Mouse (Mus musculus): Measurements from ENCODE around the gene Hibch. TPM values are rescaled to one million over a fixed set of nuclear protein-coding genes. Genes with fewer than 3 reads are reported as not detected.
"Not testable (repeated sequence)": the region's sequence is repeated elsewhere in the genome, so short reads cannot be mapped to it uniquely, and the experiment has no call there.

Hibch gene
- polyA plus RNA-seq, 1 experiment from 2014 or later: 19.2 TPM

DNA sequence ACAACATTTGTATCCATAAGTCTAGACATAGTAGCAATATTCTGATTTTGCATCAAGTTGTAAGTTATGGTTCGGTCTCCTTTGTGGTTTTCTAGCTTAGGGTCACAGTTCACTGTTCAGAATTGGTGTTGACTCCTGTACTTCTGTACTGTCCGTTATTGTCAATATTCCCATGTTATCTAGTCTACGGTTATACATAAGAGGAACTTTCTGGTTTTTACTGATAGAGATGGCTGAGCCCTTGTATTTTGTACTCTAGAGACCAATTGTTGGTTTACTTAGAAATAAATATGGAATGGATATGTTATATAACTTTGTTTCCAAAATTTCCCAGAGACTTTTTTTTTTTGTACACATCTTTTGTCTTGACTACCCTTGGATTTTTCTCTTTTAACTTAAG, 21.3 kb downstream of the Hibch start:
- Histone ChIP-seq H3K27me3 (ENCODE audit: insufficient read depth, low read length) (no peaks in the 10 kb centered on the region), H3K27ac (ENCODE audit: low read depth) (no peak overlapping the region), H3K9ac (no peak overlapping the region), H3K4me2 (no peak overlapping the region), H3K9me3 (ENCODE audit: low read depth, low read length) (no peaks in the 10 kb centered on the region), H3K4me3 (ENCODE audit: low read depth, low read length) (no peak overlapping the region), H3K36me3 (ENCODE audit: insufficient read depth) (no peaks in the 10 kb centered on the region; the same call in 1 of the 2 replicates), H3K4me1 (ENCODE audit: insufficient read depth) (no peaks in the 10 kb centered on the region)
- DNase-seq (no peak), ATAC-seq (ENCODE audit: insufficient read depth) (no peak)
- 89% methylated on average over 3 of the region's 3 CpGs for WGBS
- TF ChIP-seq CTCF (IDR thresholded peaks at IDR 0.05; ENCODE audit: low read depth): no peak

- no peaks in the 10 kb centered on the region for H3K4me1 ChIP-seq (ENCODE audit: insufficient read depth)
- H3K36me3 ChIP-seq (ENCODE audit: insufficient read depth): no peaks in the 10 kb centered on the region; the same call in 1 of the 2 replicates
- H3K9ac ChIP-seq: no peak overlapping the region
- no peak for TF ChIP-seq CTCF (IDR thresholded peaks at IDR 0.05; ENCODE audit: low read depth)
- 75% methylated on average over 1 of the region's 1 CpGs for WGBS
- H3K9me3 ChIP-seq (ENCODE audit: low read depth, low read length): no peaks in the 10 kb centered on the region
- no peaks in the 10 kb centered on the region for H3K27me3 ChIP-seq (ENCODE audit: insufficient read depth, low read length)
- ATAC-seq (ENCODE audit: insufficient read depth) (no peak), DNase-seq (no peak)
- H3K4me3 ChIP-seq (ENCODE audit: low read depth, low read length): no peak overlapping the region
- no peak overlapping the region for H3K4me2 ChIP-seq
- H3K27ac ChIP-seq (ENCODE audit: low read depth): no peak overlapping the region
Measured at GRCm38 (mm10) chr1:52867876-52868275, 23.1 kb downstream of the Hibch start.

GRCm38 (mm10) chr1:52884208-52884607, 39.5 kb downstream of the Hibch start:
- no peak overlapping the region for H3K9ac ChIP-seq
- no peak for ATAC-seq (ENCODE audit: insufficient read depth)
- H3K4me2 ChIP-seq: no peak overlapping the region
- no peak overlapping the region for H3K27ac ChIP-seq (ENCODE audit: low read depth)
- H3K4me1 ChIP-seq (ENCODE audit: insufficient read depth): no peaks in the 10 kb centered on the region
- H3K4me3 ChIP-seq (ENCODE audit: low read depth, low read length): no peak overlapping the region
- H3K9me3 ChIP-seq (ENCODE audit: low read depth, low read length): no peaks in the 10 kb centered on the region
- no peaks in the 10 kb centered on the region for H3K27me3 ChIP-seq (ENCODE audit: insufficient read depth, low read length)
- TF ChIP-seq CTCF (IDR thresholded peaks at IDR 0.05; ENCODE audit: low read depth): no peak
- DNase-seq: no peak
- 74% methylated on average over 2 of the region's 2 CpGs for WGBS
- H3K36me3 ChIP-seq (ENCODE audit: insufficient read depth): no peaks in the 10 kb centered on the region

GRCm38 (mm10) chr1:52909783-52910182, 65.1 kb downstream of the Hibch start:
- TF ChIP-seq CTCF (IDR thresholded peaks at IDR 0.05; ENCODE audit: low read depth): no peak
- H3K4me2 ChIP-seq: no peak overlapping the region
- 81% methylated on average over 3 of the region's 3 CpGs for WGBS
- ATAC-seq (ENCODE audit: insufficient read depth): no peak
- H3K27ac ChIP-seq (ENCODE audit: low read depth): no peak overlapping the region
- no peaks in the 10 kb centered on the region for H3K36me3 ChIP-seq (ENCODE audit: insufficient read depth)
- H3K4me3 ChIP-seq (ENCODE audit: low read depth, low read length): no peak overlapping the region
- H3K9me3 ChIP-seq (ENCODE audit: low read depth, low read length): no peaks in the 10 kb centered on the region
- H3K27me3 ChIP-seq (ENCODE audit: insufficient read depth, low read length): no peaks in the 10 kb centered on the region
- no peak overlapping the region for H3K9ac ChIP-seq
- no peak for DNase-seq
- H3K4me1 ChIP-seq (ENCODE audit: insufficient read depth): no peaks in the 10 kb centered on the region

DNA sequence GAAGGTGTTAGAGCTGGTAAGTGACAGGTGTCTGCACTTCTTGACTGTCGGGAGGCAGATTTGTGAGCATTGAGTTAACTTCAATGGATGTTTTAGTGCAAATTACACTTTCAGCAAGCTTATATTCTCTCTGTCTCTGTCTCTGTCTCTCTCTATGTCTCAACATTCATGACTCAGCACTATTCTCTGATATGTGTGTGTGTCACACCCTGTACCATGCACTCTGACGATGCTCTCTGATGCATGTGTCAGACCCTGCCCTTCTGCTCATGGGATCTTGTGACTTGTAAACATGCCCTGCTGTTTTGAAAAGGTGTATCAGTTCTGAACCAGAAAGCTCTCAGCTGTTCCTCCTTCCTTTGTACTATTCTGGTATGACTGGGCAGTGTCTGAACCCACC, 71.9 kb downstream of the Hibch start:
- DNase-seq (no peak), ATAC-seq (ENCODE audit: insufficient read depth) (no peak)
- H3K4me2 ChIP-seq: no peak overlapping the region
- no peak overlapping the region for H3K27ac ChIP-seq (ENCODE audit: low read depth)
- no peaks in the 10 kb centered on the region for H3K27me3 ChIP-seq (ENCODE audit: insufficient read depth, low read length)
- H3K4me1 ChIP-seq (ENCODE audit: insufficient read depth): no peaks in the 10 kb centered on the region
- no peaks in the 10 kb centered on the region for H3K36me3 ChIP-seq (ENCODE audit: insufficient read depth)
- WGBS: 67% methylated on average over 2 of the region's 2 CpGs
- H3K4me3 ChIP-seq (ENCODE audit: low read depth, low read length): no peak overlapping the region
- H3K9ac ChIP-seq: no peak overlapping the region
- H3K9me3 ChIP-seq (ENCODE audit: low read depth, low read length): no peaks in the 10 kb centered on the region
- TF ChIP-seq CTCF (IDR thresholded peaks at IDR 0.05; ENCODE audit: low read depth): no peak

GRCm38 (mm10) chr1:52918897-52919296, 74.2 kb downstream of the Hibch start:
- H3K27me3 ChIP-seq (ENCODE audit: insufficient read depth, low read length); H3K4me1 ChIP-seq (ENCODE audit: insufficient read depth); H3K27ac ChIP-seq (ENCODE audit: low read depth); ATAC-seq (ENCODE audit: insufficient read depth); H3K4me2 ChIP-seq; H3K36me3 ChIP-seq (ENCODE audit: insufficient read depth); H3K9ac ChIP-seq; DNase-seq; H3K4me3 ChIP-seq (ENCODE audit: low read depth, low read length); H3K9me3 ChIP-seq (ENCODE audit: low read depth, low read length): not testable (repeated sequence)

DNA sequence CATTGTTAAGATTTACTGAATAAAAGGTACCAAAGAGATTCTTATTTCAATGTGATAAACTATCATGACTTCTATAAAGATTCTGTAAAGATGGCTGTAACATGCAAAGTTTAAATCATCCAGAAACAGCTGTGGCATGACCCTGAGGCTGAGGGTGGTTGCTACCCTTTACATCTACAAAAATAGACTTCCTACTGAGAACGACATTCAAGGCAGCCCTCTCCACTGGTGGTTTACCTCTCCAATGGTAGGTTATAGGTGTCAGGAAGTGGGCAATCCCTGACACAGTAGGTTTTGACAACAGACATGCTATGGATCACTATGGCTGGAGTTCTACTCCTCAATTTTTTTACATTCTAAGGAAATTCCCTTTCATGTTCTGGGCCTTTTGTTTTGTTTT, 79.8 kb downstream of the Hibch start:
- not testable (repeated sequence) for H3K9me3 ChIP-seq (ENCODE audit: low read depth, low read length); H3K4me1 ChIP-seq (ENCODE audit: insufficient read depth); H3K27me3 ChIP-seq (ENCODE audit: insufficient read depth, low read length); ATAC-seq (ENCODE audit: insufficient read depth); H3K27ac ChIP-seq (ENCODE audit: low read depth); H3K4me3 ChIP-seq (ENCODE audit: low read depth, low read length); H3K4me2 ChIP-seq; H3K36me3 ChIP-seq (ENCODE audit: insufficient read depth); DNase-seq; H3K9ac ChIP-seq
- no CpG with 5 or more reads among the region's 1 CpGs for WGBS

GRCm38 (mm10) chr1:52934494-52934893, 89.8 kb downstream of the Hibch start:
- Histone ChIP-seq H3K9me3 (ENCODE audit: low read depth, low read length) (no peaks in the 10 kb centered on the region), H3K4me3 (ENCODE audit: low read depth, low read length) (no peak overlapping the region), H3K36me3 (ENCODE audit: insufficient read depth) (no peaks in the 10 kb centered on the region), H3K4me1 (ENCODE audit: insufficient read depth) (no peaks in the 10 kb centered on the region), H3K27me3 (ENCODE audit: insufficient read depth, low read length) (no peaks in the 10 kb centered on the region), H3K27ac (ENCODE audit: low read depth) (no peak overlapping the region), H3K9ac (no peak overlapping the region), H3K4me2 (no peak overlapping the region)
- ATAC-seq (ENCODE audit: insufficient read depth): no peak
- WGBS: 72% methylated on average over 5 of the region's 5 CpGs
- TF ChIP-seq CTCF (IDR thresholded peaks at IDR 0.05; ENCODE audit: low read depth): no peak
- DNase-seq: no peak

Measured in lung, embryonic 14.5 days (tissue).